Mouse (Mus musculus) stomach, embryonic 14.5 days (tissue): ENCODE measurements around the gene Morn1. TPM values are rescaled to one million over a fixed set of nuclear protein-coding genes. Genes with fewer than 3 reads are reported as not detected.

Source experiments
- ATAC-seq: fragments of 200-750 bp; cut with Nextera tagmentation; 2 replicates; pipeline ENCODE4 v1.8.0; 2017; ENCODE audit warnings: low read depth, moderate TSS enrichment; ENCODE audit not compliant: insufficient number of reproducible peaks, insufficient read depth, low FRiP score
- H3K27ac ChIP-seq: fragments of 300-500 bp; sonication (generic); 2 replicates; pipeline ENCODE4 v1.5.1; 2014; ENCODE audit warnings: mild to moderate bottlenecking, low read length, moderate library complexity, mixed read lengths
- H3K27me3 ChIP-seq: fragments of 300-500 bp; sonication (generic); 2 replicates; pipeline ENCODE4 v1.6.1; 2014; ENCODE audit warnings: low read length, control low read depth, mixed read lengths; ENCODE audit not compliant: control insufficient read depth, insufficient read depth
- H3K36me3 ChIP-seq: fragments of 300-500 bp; sonication (generic); 2 replicates; pipeline ENCODE4 v1.6.1; 2014; ENCODE audit warnings: mild to moderate bottlenecking, control low read depth, low read length, moderate library complexity, mixed read lengths; ENCODE audit not compliant: control insufficient read depth, insufficient read depth
- H3K4me1 ChIP-seq: fragments of 300-500 bp; sonication (generic); 2 replicates; pipeline ENCODE4 v1.6.1; 2014; ENCODE audit warnings: low read length, control low read depth, mixed read lengths; ENCODE audit not compliant: control insufficient read depth, insufficient read depth
- H3K4me2 ChIP-seq: fragments of 300-500 bp; sonication (generic); replicated peaks from 2 replicates; pipeline ENCODE4 v1.6.1; 2014; ENCODE audit warnings: low read depth, low read length, control low read depth
- H3K4me3 ChIP-seq: fragments of 300-500 bp; sonication (generic); 2 replicates; pipeline ENCODE4 v1.5.1; 2014; ENCODE audit warnings: low read depth, low read length, control low read depth
- H3K9ac ChIP-seq: fragments of 300-500 bp; sonication (generic); replicated peaks from 2 replicates; pipeline ENCODE4 v1.6.1; 2014; ENCODE audit warnings: low read depth, mild to moderate bottlenecking, control low read depth, low read length, moderate library complexity, mixed read lengths
- H3K9me3 ChIP-seq: fragments of 300-500 bp; sonication (generic); 2 replicates; pipeline ENCODE4 v1.6.1; 2016; ENCODE audit warnings: low read depth, low read length, control low read depth; ENCODE audit not compliant: control insufficient read depth
- WGBS: fragments of 180-500 bp; shearing (Covaris S2); extraction: QIAGEN DNeasy Blood & Tissue Kit; methylation state at CpG from one replicate; pipeline ENCODE4 v1.1.7; 2014; 5-methylcytosine and 5-hydroxymethylcytosine counted together
- polyA plus RNA-seq: library from polyadenylated mRNA; unstranded; fragments of >200 nt; fragmentation: Nextera tagmentation; extraction: Ambion mirVana; gene quantifications from 2 replicates; pipeline ENCODE4 v1.2.1, GENCODE M21; 2014

Morn1 gene
- polyA plus RNA-seq, 1 experiment from 2014 or later = 4.8 TPM

DNA sequence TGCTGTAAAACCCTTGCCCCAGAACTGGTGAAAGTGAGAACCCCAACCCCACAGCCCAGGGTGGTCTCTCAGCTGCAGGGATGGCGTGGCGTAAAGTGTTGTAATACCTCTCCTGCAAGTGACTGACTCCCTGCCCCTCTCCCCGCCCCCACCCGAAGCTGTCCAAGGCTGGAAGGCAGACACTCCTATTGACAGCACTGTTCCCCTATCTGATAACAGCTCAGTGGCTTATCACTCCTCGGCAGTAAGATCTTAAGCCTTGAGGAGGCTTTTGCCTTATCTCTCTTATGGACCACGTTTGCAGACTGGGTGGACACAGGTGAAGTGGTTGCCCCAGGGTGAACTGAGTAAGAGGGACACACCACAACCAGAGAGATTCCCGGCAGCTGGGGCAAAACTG, 38.9 kb downstream of the Morn1 start:
- WGBS = 37% methylated on average over 7 of the region's 7 CpGs
- ATAC-seq = no peak
- Histone ChIP-seq H3K9ac (no peak overlapping the region), H3K4me1 (peaks cover 23% of the 10 kb centered on the region), H3K36me3 (no peaks in the 10 kb centered on the region), H3K9me3 (no peaks in the 10 kb centered on the region), H3K27ac (no peak overlapping the region), H3K4me3 (no peak overlapping the region), H3K4me2 (no peak overlapping the region), H3K27me3 (no peaks in the 10 kb centered on the region)

DNA sequence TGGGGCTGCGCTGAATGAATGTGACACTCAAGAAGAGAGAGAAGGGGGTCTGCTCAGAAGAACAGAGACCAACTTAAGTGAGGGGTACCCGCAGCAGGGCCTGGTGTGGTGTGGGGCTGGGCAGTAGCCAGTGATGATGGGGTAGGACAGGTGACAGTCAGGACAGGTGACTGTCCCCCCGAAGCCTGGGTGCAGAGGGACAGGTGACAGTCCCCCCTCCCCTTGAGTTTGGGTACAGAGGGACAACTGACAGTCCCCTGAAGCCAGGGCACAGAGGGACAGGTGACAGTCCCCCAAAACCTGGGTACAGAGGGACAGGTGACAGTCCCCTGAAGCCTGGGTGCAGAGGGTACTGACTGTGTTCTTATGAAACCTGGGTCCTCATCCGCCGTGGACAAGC, 39.8 kb downstream of the Morn1 start:
- peaks cover 23% of the 10 kb centered on the region for H3K4me1 ChIP-seq
- no peak overlapping the region for H3K9ac ChIP-seq
- H3K9me3 ChIP-seq = no peaks in the 10 kb centered on the region
- no peaks in the 10 kb centered on the region for H3K36me3 ChIP-seq
- WGBS = 89% methylated on average over 5 of the region's 5 CpGs
- H3K4me3 ChIP-seq = no peak overlapping the region
- H3K4me2 ChIP-seq = no peak overlapping the region
- H3K27ac ChIP-seq = no peak overlapping the region
- no peak for ATAC-seq
- H3K27me3 ChIP-seq = no peaks in the 10 kb centered on the region

DNA sequence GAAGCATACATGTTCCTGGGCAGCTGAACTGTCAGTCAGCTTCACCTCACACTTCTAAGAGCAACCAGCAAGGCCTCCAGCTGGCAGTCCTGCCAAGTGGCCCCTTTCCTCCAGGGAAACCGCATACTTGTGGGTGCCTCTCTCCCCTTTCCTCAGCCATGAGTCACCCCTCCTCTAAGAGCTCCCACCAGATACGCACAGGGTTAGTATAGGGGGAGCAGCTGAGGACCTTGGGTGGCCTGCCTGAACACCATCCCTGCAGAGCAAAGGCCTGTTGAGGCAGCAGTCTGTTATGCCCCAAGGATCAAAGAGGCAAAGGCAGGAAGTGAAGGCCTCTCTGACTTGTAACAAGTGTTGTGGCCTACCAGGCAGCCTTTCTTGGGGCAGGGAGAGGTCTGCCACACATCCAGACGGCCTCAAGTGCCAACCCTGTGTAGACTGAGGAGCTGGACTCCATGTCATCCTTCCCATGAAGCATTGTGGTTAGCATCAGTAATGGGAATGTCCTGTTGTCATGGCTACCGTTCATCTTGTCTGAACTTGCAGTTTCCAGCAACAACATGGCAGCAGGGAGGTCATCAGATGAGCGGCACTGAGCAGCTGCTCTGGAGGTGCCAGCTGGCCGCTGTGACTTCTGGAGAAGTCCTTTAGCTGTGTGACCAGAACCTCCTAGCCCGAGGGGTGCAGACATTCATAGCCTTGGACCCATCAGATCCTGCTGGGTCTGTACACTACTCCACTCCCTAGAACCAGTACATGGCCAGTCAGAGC, 40.4 kb downstream of the Morn1 start:
- no peak overlapping the region for H3K27ac ChIP-seq
- WGBS = 73% methylated on average over 7 of the region's 7 CpGs
- H3K4me2 ChIP-seq = no peak overlapping the region
- no peak overlapping the region for H3K4me3 ChIP-seq
- H3K9me3 ChIP-seq = no peaks in the 10 kb centered on the region
- H3K9ac ChIP-seq = no peak overlapping the region
- no peaks in the 10 kb centered on the region for H3K36me3 ChIP-seq
- ATAC-seq = no peak
- H3K4me1 ChIP-seq = peaks cover 23% of the 10 kb centered on the region
- H3K27me3 ChIP-seq = no peaks in the 10 kb centered on the region

DNA sequence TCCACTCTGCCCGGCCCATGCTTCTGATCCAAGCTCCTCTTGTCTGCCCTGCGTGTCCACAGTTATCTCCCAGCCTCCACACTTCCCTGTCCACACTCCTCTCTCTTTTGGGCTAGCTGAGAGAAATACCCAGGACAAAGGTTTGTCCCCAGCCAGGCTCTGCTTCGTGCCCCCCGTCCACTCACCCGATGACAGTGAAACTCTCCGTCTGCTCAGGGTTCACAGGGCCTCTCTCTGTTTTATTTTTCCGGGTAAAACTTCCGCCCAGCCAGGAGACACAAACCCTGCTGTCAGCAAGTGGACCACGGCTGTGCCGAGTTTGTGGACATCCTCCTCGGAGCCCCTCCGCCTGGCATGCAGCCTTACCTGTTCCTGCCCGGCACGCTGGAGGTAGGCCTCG, 42.0 kb downstream of the Morn1 start:
- no peak overlapping the region for H3K4me3 ChIP-seq
- H3K4me2 ChIP-seq = no peak overlapping the region
- ATAC-seq = no peak
- H3K27me3 ChIP-seq = no peaks in the 10 kb centered on the region
- no peak overlapping the region for H3K9ac ChIP-seq
- no peak overlapping the region for H3K27ac ChIP-seq
- peaks cover 13% of the 10 kb centered on the region for H3K4me1 ChIP-seq
- no peaks in the 10 kb centered on the region for H3K9me3 ChIP-seq
- no peaks in the 10 kb centered on the region for H3K36me3 ChIP-seq
- 80% methylated on average over 15 of the region's 15 CpGs for WGBS

DNA sequence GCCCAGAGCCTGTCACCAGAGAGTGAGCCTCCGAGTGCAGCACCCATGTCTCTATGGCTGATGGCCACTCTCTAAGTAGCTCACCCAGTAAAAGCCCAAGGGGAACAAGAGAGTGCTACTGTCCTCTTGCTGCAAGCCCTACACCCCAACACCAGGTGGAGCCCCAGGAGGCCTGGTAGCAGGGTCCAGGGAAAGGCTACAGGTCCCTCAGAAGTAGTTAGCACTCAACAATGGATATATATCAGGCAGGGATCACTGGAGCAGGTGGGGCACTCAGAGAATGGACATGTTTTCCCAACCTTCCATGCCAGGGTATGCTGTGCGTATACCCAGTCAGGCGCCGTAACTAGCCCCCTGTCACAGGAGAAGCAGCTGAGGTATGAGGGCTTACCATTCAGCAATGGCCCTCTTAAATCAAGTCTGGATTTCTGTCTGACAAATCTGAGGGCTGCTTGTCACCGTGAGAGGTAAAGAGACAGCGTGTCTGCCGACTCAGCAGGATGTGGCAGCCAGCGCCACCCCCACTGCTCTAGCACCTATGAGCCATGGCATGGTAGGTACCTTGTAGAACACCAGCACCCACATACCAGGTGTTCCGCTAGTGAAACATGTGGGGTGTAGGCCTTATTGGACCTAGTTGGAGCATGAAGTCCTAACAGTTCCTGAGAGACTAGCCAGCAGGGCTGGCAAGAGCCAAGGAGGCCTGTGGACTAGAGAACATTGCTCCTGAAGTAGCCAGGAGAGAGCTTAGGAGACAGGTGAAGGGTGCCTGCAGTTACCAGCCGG, 42.9 kb downstream of the Morn1 start:
- no peak overlapping the region for H3K4me3 ChIP-seq
- no peak overlapping the region for H3K4me2 ChIP-seq
- WGBS = 90% methylated on average over 10 of the region's 10 CpGs
- peaks cover 22% of the 10 kb centered on the region for H3K4me1 ChIP-seq
- no peaks in the 10 kb centered on the region for H3K36me3 ChIP-seq
- ATAC-seq = no peak
- H3K9ac ChIP-seq = no peak overlapping the region; the same call in 1 of the 2 replicates
- H3K27me3 ChIP-seq = no peaks in the 10 kb centered on the region
- H3K9me3 ChIP-seq = no peaks in the 10 kb centered on the region
- no peak overlapping the region; the same call in 1 of the 2 replicates for H3K27ac ChIP-seq

DNA sequence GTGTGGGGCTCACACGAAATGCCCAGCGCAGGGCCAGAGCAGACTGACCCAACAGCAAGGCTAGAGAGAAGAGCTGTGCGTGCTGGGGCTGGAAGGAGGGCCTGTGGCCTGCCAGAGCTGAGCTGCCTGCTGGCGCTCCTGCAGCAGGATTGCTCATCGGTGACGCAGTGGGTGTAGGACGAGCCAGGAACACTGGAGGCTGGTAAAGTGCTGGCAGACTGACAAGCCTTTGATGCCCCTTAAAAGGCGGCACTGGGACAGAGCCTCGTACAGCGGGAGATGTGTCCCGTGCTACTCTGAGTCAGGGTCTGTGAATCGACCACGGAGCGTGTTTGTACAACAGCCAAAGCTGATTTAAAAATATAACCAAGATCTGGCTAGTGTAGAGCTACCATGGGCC, 43.6 kb downstream of the Morn1 start:
- ATAC-seq = no peak
- no peaks in the 10 kb centered on the region for H3K27me3 ChIP-seq

DNA sequence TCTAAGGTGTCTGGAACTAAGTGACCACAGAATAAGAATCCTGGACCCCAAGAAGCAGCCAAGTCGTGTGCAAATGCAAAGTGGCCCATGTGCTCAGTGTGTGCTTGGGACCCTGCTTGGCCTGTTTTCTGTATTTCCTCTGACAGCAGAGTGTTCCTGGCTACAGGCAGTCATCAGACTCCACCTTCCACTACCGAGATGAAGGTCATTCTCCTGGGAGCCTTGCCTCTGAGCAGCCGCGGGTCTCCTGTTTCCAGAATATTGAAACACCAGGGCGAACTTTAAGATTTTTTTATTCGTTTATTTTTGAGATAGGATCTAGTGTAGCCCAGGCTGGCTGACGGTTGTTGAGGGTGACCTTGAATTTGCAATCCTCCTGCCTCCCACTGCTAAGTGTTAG, 44.2 kb downstream of the Morn1 start:
- Histone ChIP-seq H3K9ac (no peak overlapping the region), H3K27ac (peak overlapping the region; percentile 23; the same call in 1 of the 2 replicates), H3K36me3 (no peaks in the 10 kb centered on the region), H3K4me3 (no peak overlapping the region), H3K27me3 (no peaks in the 10 kb centered on the region), H3K9me3 (no peaks in the 10 kb centered on the region), H3K4me2 (no peak overlapping the region), H3K4me1 (peaks cover 20% of the 10 kb centered on the region)
- no peak for ATAC-seq
- 53% methylated on average over 7 of the region's 7 CpGs for WGBS

More for the DNA sequence above, 43.6 kb downstream of the Morn1 start:
- H3K4me1 ChIP-seq = peaks cover 20% of the 10 kb centered on the region
- no peaks in the 10 kb centered on the region for H3K9me3 ChIP-seq
- no peak overlapping the region; the same call in 1 of the 2 replicates for H3K9ac ChIP-seq
- H3K36me3 ChIP-seq = no peaks in the 10 kb centered on the region
- WGBS = 77% methylated on average over 14 of the region's 14 CpGs
- H3K27ac ChIP-seq = peak overlapping the region; percentile 23; the same call in 1 of the 2 replicates
- no peak overlapping the region for H3K4me3 ChIP-seq
- no peak overlapping the region for H3K4me2 ChIP-seq

DNA sequence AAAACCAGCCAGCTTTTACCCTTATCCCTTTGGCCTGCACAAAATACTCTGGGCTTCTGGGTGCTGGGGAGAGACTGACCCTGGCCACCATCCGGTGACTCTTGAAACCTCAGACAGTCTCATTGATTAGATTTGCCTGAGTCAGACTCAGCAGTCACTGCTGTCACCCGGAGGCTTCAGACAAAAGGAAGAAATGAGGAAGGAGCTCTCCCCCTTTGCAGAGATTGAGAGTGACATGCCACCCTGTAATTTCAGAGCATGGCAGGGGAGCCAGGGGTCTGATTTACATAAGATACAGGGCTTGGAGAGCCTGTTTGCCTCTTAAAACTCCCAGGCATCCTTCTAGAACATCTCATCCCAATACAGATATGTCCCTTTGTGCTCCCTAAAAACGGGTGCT, 46.8 kb downstream of the Morn1 start:
- no peak overlapping the region for H3K9ac ChIP-seq
- peak overlapping the region; percentile 72; the same call in 1 of the 2 replicates for H3K27ac ChIP-seq
- H3K4me3 ChIP-seq = no peak overlapping the region
- no peaks in the 10 kb centered on the region for H3K9me3 ChIP-seq
- H3K4me2 ChIP-seq = no peak overlapping the region
- WGBS = 39% methylated on average over 3 of the region's 3 CpGs
- H3K4me1 ChIP-seq = peaks cover 20% of the 10 kb centered on the region; the same call in 1 of the 2 replicates
- no peaks in the 10 kb centered on the region for H3K36me3 ChIP-seq
- no peaks in the 10 kb centered on the region for H3K27me3 ChIP-seq
- ATAC-seq = no peak
